Mouse (Mus musculus) myocyte (in vitro differentiated cells): ENCODE results near the gene Olfr1423.

Experiments used
- POLR2A ChIP-seq: IDR thresholded peaks from one replicate; pipeline ENCODE4 v1.6.1; 2011; ENCODE audit warnings: low read depth, mild to moderate bottlenecking, control low read depth, moderate library complexity; ENCODE audit not compliant: insufficient read length
- USF1 ChIP-seq: IDR thresholded peaks from one replicate; pipeline ENCODE4 v1.6.1; 2011; ENCODE audit warnings: low read depth, mild to moderate bottlenecking, control low read depth, moderate library complexity

- TF ChIP-seq POLR2A (no peak), USF1 (no peak)
Measured at GRCm38 (mm10) chr19:12015708-12016107, 25.4 kb downstream of the Olfr1423 start.
